Mouse (Mus musculus) CH12.LX (cell line): ENCODE measurements at regions not wholly inside any gene's neighbourhood (a gene's known extent, or its start where the extent isn't known, plus 50 kb on each side); places are given as distances from the start of the nearest gene placed in this dataset.

ENCODE experiments used
- DNase-seq: peaks from one replicate; pipeline ENCODE4 v3.0.0-alpha.2; 2013; ENCODE audit errors: extremely low read depth
- H3K27ac ChIP-seq: 2 replicates; pipeline ENCODE4 v1.5.1; 2012; ENCODE audit warnings: low read depth, mild to moderate bottlenecking, control low read depth, moderate library complexity; ENCODE audit not compliant: insufficient read depth
- H3K27me3 ChIP-seq: replicated peaks from 2 replicates; pipeline ENCODE3; 2012; ENCODE audit warnings: inconsistent platforms
- H3K36me3 ChIP-seq, 2 experiments: replicated peaks in 1 of 2; 2 replicates each; pipeline versions ENCODE3 to v1.6.1; 2012; ENCODE audit warnings: inconsistent platforms in 1 of 2, low read length in 1 of 2, mild to moderate bottlenecking in 1 of 2, mixed read lengths in 1 of 2, moderate library complexity in 1 of 2; ENCODE audit not compliant: control insufficient read depth in 1 of 2, insufficient read depth in 1 of 2
- H3K4me1 ChIP-seq, 2 experiments: 2 replicates each; pipeline ENCODE4 v1.6.1; 2012; ENCODE audit warnings: inconsistent platforms in 1 of 2, moderate library complexity in 1 of 2; ENCODE audit not compliant: insufficient read depth in 2 of 2, control insufficient read depth in 1 of 2
- H3K4me2 ChIP-seq: 2 replicates; pipeline ENCODE4 v1.6.1; 2012; ENCODE audit warnings: low read depth, mild to moderate bottlenecking, control low read depth; ENCODE audit not compliant: poor library complexity, insufficient read depth, severe bottlenecking
- H3K4me3 ChIP-seq, 3 experiments: fragments of 150-350 bp in 1 of 3; sonication (generic) in 1 of 3; replicated peaks in 1 of 3; 2 replicates each; pipeline versions ENCODE3 to v1.5.1; 2011 to 2012; ENCODE audit warnings: low read depth in 2 of 3, low read length in 2 of 3, mild to moderate bottlenecking in 2 of 3, moderate library complexity in 2 of 3, control low read depth in 1 of 3, improper control_type of control experiment in 1 of 3, inconsistent platforms in 1 of 3, mixed read lengths in 1 of 3; ENCODE audit not compliant: poor library complexity in 1 of 3
- H3K79me2 ChIP-seq: replicated peaks from 2 replicates; pipeline ENCODE4 v1.6.1; 2012; ENCODE audit warnings: mild to moderate bottlenecking, moderate library complexity; ENCODE audit not compliant: control insufficient read depth, poor library complexity, insufficient read depth, severe bottlenecking; ENCODE audit errors: extremely low read depth
- H3K9ac ChIP-seq: 2 replicates; pipeline ENCODE4 v1.6.1; 2012; ENCODE audit warnings: low read depth, mild to moderate bottlenecking, control low read depth, moderate library complexity; ENCODE audit not compliant: insufficient read depth
- H3K9me3 ChIP-seq: replicated peaks from 2 replicates; pipeline ENCODE3; 2012; ENCODE audit warnings: low read length, inconsistent platforms, mixed read lengths
- BHLHE40 ChIP-seq: IDR thresholded peaks from 2 replicates; pipeline ENCODE4 v1.6.1; 2011; ENCODE audit warnings: mild to moderate bottlenecking, low read depth, low read length, improper control_type of control experiment
- CHD1 ChIP-seq: IDR thresholded peaks from 2 replicates; pipeline ENCODE4 v1.6.1; 2012; ENCODE audit warnings: low read depth, low read length, improper control_type of control experiment, inconsistent platforms
- CHD2 ChIP-seq: IDR thresholded peaks from 2 replicates; pipeline ENCODE4 v1.6.1; 2011; ENCODE audit warnings: low read length, improper control_type of control experiment
- CTCF ChIP-seq, 2 experiments: IDR thresholded peaks in 1 of 2; conservative IDR thresholded peaks in 1 of 2; 2 replicates each; pipeline ENCODE4 v1.5.1; 2011 to 2012; ENCODE audit warnings: low read depth in 2 of 2, low read length in 2 of 2, improper control_type of control experiment in 1 of 2, inconsistent platforms in 1 of 2, mild to moderate bottlenecking in 1 of 2, moderate library complexity in 1 of 2
- E2F4 ChIP-seq: IDR thresholded peaks from 2 replicates; pipeline ENCODE4 v1.6.1; 2011; ENCODE audit warnings: low read depth, low read length, improper control_type of control experiment; ENCODE audit not compliant: insufficient replicate concordance
- ELF1 ChIP-seq: IDR thresholded peaks from 2 replicates; pipeline ENCODE4 v1.6.1; 2014; ENCODE audit warnings: low read depth, mild to moderate bottlenecking, inconsistent platforms, low read length, improper control_type of control experiment
- EP300 ChIP-seq: IDR thresholded peaks from 2 replicates; pipeline ENCODE4 v1.6.1; 2011; ENCODE audit warnings: low read length, improper control_type of control experiment
- ETS1 ChIP-seq: conservative IDR thresholded peaks from 2 replicates; pipeline ENCODE4 v1.6.1; 2012; ENCODE audit warnings: low read depth, mild to moderate bottlenecking, inconsistent platforms, low read length, improper control_type of control experiment, moderate library complexity
- GABPA ChIP-seq: IDR thresholded peaks from 2 replicates; pipeline ENCODE4 v1.6.1; 2012; ENCODE audit warnings: low read depth, low read length, improper control_type of control experiment, inconsistent platforms; ENCODE audit not compliant: insufficient replicate concordance
- HCFC1 ChIP-seq: IDR thresholded peaks from 2 replicates; pipeline ENCODE4 v1.6.1; 2012; ENCODE audit warnings: low read depth, mild to moderate bottlenecking, inconsistent platforms, low read length, improper control_type of control experiment
- IRF4 ChIP-seq: IDR thresholded peaks from 2 replicates; pipeline ENCODE4 v1.6.1; 2014; ENCODE audit warnings: low read depth, mild to moderate bottlenecking, inconsistent platforms, low read length, improper control_type of control experiment
- JUN ChIP-seq: IDR thresholded peaks from 2 replicates; pipeline ENCODE4 v1.6.1; 2011; ENCODE audit warnings: low read depth, mild to moderate bottlenecking, low read length, improper control_type of control experiment, moderate library complexity; ENCODE audit not compliant: insufficient read depth
- JUND ChIP-seq: conservative IDR thresholded peaks from 2 replicates; pipeline ENCODE4 v1.6.1; 2011; ENCODE audit warnings: low read depth, low read length, improper control_type of control experiment
- KAT2A ChIP-seq: IDR thresholded peaks from 2 replicates; pipeline ENCODE4 v1.6.1; 2012; ENCODE audit warnings: low read length, improper control_type of control experiment, inconsistent platforms; ENCODE audit not compliant: insufficient replicate concordance
- MAFK ChIP-seq: IDR thresholded peaks from 2 replicates; pipeline ENCODE4 v1.6.1; 2011; ENCODE audit warnings: low read length, improper control_type of control experiment; ENCODE audit not compliant: insufficient replicate concordance
- MAX ChIP-seq: IDR thresholded peaks from 2 replicates; pipeline ENCODE4 v1.6.1; 2011; ENCODE audit warnings: low read length, improper control_type of control experiment
- MAZ ChIP-seq: IDR thresholded peaks from 2 replicates; pipeline ENCODE4 v1.6.1; 2012; ENCODE audit warnings: low read depth, mild to moderate bottlenecking, inconsistent platforms, low read length, improper control_type of control experiment, moderate library complexity
- MEF2A ChIP-seq: IDR thresholded peaks from 2 replicates; pipeline ENCODE4 v1.6.1; 2014; ENCODE audit warnings: low read depth, mild to moderate bottlenecking, inconsistent platforms, low read length, improper control_type of control experiment, borderline replicate concordance
- MXI1 ChIP-seq: IDR thresholded peaks from 2 replicates; pipeline ENCODE4 v1.6.1; 2011; ENCODE audit warnings: mild to moderate bottlenecking, low read depth, low read length, improper control_type of control experiment
- MYC ChIP-seq: IDR thresholded peaks from 2 replicates; pipeline ENCODE4 v1.6.1; 2011; ENCODE audit warnings: low read depth, mild to moderate bottlenecking, improper control_type of control experiment, low read length
- NELFE ChIP-seq: IDR thresholded peaks from 2 replicates; pipeline ENCODE4 v1.6.1; 2011; ENCODE audit warnings: low read depth, low read length, improper control_type of control experiment
- NRF1 ChIP-seq: IDR thresholded peaks from 2 replicates; pipeline ENCODE4 v1.6.1; 2014; ENCODE audit warnings: low read depth, mild to moderate bottlenecking, inconsistent platforms, low read length, improper control_type of control experiment, moderate library complexity
- PAX5 ChIP-seq: IDR thresholded peaks from 2 replicates; pipeline ENCODE4 v1.6.1; 2012; ENCODE audit warnings: low read length, inconsistent platforms, mixed read lengths
- POLR2A ChIP-seq: IDR thresholded peaks from 2 replicates; pipeline ENCODE4 v1.6.1; 2011; ENCODE audit warnings: low read depth, mild to moderate bottlenecking, improper control_type of control experiment, low read length
- POLR2AphosphoS2 ChIP-seq: IDR thresholded peaks from 2 replicates; pipeline ENCODE4 v1.6.1; 2011; ENCODE audit warnings: low read depth, low read length, improper control_type of control experiment
- RAD21 ChIP-seq: IDR thresholded peaks from 2 replicates; pipeline ENCODE4 v1.6.1; 2011; ENCODE audit warnings: low read depth, mild to moderate bottlenecking, low read length, improper control_type of control experiment, moderate library complexity
- RCOR1 ChIP-seq: conservative IDR thresholded peaks from 2 replicates; pipeline ENCODE4 v1.6.1; 2012; ENCODE audit warnings: low read depth, mild to moderate bottlenecking, inconsistent platforms, low read length, improper control_type of control experiment
- SIN3A ChIP-seq: IDR thresholded peaks from 2 replicates; pipeline ENCODE4 v1.6.1; 2012; ENCODE audit warnings: low read length, improper control_type of control experiment, inconsistent platforms
- SMC3 ChIP-seq: IDR thresholded peaks from 2 replicates; pipeline ENCODE4 v1.6.1; 2011; ENCODE audit warnings: low read depth, low read length, improper control_type of control experiment
- TBP ChIP-seq: conservative IDR thresholded peaks from 2 replicates; pipeline ENCODE4 v1.6.1; 2011; ENCODE audit warnings: low read depth, low read length, improper control_type of control experiment
- TCF12 ChIP-seq: IDR thresholded peaks from 2 replicates; pipeline ENCODE4 v1.6.1; 2014; ENCODE audit warnings: low read depth, mild to moderate bottlenecking, inconsistent platforms, low read length, improper control_type of control experiment
- UBTF ChIP-seq: IDR thresholded peaks from 2 replicates; pipeline ENCODE4 v1.6.1; 2012; ENCODE audit warnings: low read depth, mild to moderate bottlenecking, inconsistent platforms, low read length, improper control_type of control experiment, moderate library complexity
- USF1 ChIP-seq: IDR thresholded peaks from 2 replicates; pipeline ENCODE4 v1.6.1; 2014; ENCODE audit warnings: low read depth, mild to moderate bottlenecking, inconsistent platforms, low read length, improper control_type of control experiment
- USF2 ChIP-seq: conservative IDR thresholded peaks from 2 replicates; pipeline ENCODE4 v1.6.1; 2011; ENCODE audit warnings: low read depth, low read length, improper control_type of control experiment
- ZC3H11A ChIP-seq: IDR thresholded peaks from 2 replicates; pipeline ENCODE4 v1.6.1; 2012; ENCODE audit warnings: low read depth, mild to moderate bottlenecking, inconsistent platforms, low read length, improper control_type of control experiment
- ZKSCAN1 ChIP-seq: IDR thresholded peaks from 2 replicates; pipeline ENCODE4 v1.6.1; 2012; ENCODE audit warnings: low read depth, inconsistent platforms, low read length, improper control_type of control experiment, borderline replicate concordance
- ZMIZ1 ChIP-seq: IDR thresholded peaks from 2 replicates; pipeline ENCODE4 v1.6.1; 2012; ENCODE audit warnings: low read depth, mild to moderate bottlenecking, inconsistent platforms, low read length, improper control_type of control experiment
- ZNF384 ChIP-seq: IDR thresholded peaks from 2 replicates; pipeline ENCODE4 v1.6.1; 2012; ENCODE audit warnings: low read depth, low read length, improper control_type of control experiment, inconsistent platforms
- dilution Hi-C: fragments of 300-500 bp; cut with MboI; formaldehyde crosslinking; loops from 2 replicates; pipeline ENCODE4 v1.14.3; 2020; ENCODE audit warnings: low sequenced_read_pairs; ENCODE audit not compliant: extremely low pct_unique_long_range_greater_than_20kb, extremely low pct_ligation_motif_present
- in situ Hi-C: fragments of 300-500 bp; cut with MboI; formaldehyde crosslinking; loops from 3 replicates; pipeline ENCODE4 v1.14.3; 2019; ENCODE audit warnings: low sequenced_read_pairs, low pct_ligation_motif_present, low pct_unique_long_range_greater_than_20kb, mixed read lengths

GRCm38 (mm10) chr3:139135371-139135770, 60.4 kb upstream of the Rap1gds1 start:
- in situ Hi-C loops (no loop called here), dilution Hi-C loops (no loop called here)
- Histone ChIP-seq H3K36me3 (no peaks in the 10 kb centered on the region), H3K4me3 (no peak overlapping the region), H3K9me3 (peaks cover 3% of the 10 kb centered on the region), H3K27ac (no peak overlapping the region; the same call in 1 of the 2 replicates), H3K27me3 (no peaks in the 10 kb centered on the region), H3K4me2 (peak overlapping the region; percentile 27; the same call in 1 of the 2 replicates), H3K9ac (peak overlapping the region; percentile 17; the same call in 1 of the 2 replicates), H3K4me1 (peaks cover 0 to 21% of the 10 kb centered on the region in 2 experiments; a peak in 3 of 4 replicates), H3K79me2 (no peaks in the 10 kb centered on the region)
- DNase-seq: peak; percentile 60
- TF ChIP-seq MAFK (no peak), PAX5 (no peak), IRF4 (no peak), MAZ (no peak), MYC (no peak), EP300 (peak; percentile 20; the same call in 1 of the 2 replicates), TCF12 (no peak), GABPA (no peak), RCOR1 (0 out of 2 replicates have a peak, but pooled peaks have one; percentile 39), USF2 (no peak), SMC3 (no peak), ELF1 (peak; percentile 42; the same call in 1 of the 2 replicates), UBTF (no peak), BHLHE40 (peak; percentile 58; the same call in 1 of the 2 replicates), ETS1 (0 out of 2 replicates have a peak, but pooled peaks have one; percentile 8), JUN (no peak), KAT2A (no peak), HCFC1 (no peak), RAD21 (no peak), MEF2A (no peak; the same call in 1 of the 2 replicates), E2F4 (no peak), NELFE (no peak), CHD1 (no peak), ZMIZ1 (no peak), ZKSCAN1 (no peak), USF1 (no peak), JUND (no peak), POLR2A (no peak), CHD2 (no peak), NRF1 (no peak), POLR2AphosphoS2 (no peak), ZNF384 (no peak), CTCF (conservative IDR thresholded peaks at IDR 0.05 in 1 of 2, IDR thresholded peaks at IDR 0.05 in 1 of 2; ENCODE audit: low read depth in 2 of 2, low read length in 2 of 2) (no peak), SIN3A (no peak), MAX (no peak; the same call in 1 of the 2 replicates), MXI1 (no peak; the same call in 1 of the 2 replicates), TBP (no peak), ZC3H11A (no peak)
